Mouse (Mus musculus): ENCODE data around the gene Ctu2. TPM values are rescaled to one million over a fixed set of nuclear protein-coding genes. Genes with fewer than 3 reads are reported as not detected.
A peak's percentile ranks its signal among the peaks of the same experiment; 100 is the strongest.

Gene Ctu2
- polyA plus RNA-seq, 1 experiment from 2014 or later, result 37.1 TPM

DNA sequence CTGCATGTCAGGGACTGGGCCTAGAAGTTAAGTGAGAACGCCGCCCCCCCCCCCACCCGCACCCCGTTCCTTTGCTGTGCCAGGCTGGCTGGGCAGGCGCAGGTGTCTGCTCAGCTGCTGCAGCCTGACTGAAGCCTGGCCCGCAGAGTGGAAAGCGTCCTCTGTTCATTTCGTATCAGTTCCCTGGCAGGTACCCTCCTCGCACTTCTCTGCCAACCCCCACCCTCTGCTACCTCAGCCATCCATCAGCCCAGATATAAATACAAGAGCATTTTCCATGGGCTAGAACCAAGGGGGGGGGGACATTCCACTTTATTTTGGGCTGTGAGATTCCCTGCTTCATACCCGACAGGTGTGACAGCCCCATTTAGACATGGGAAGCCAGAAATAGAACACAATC, 23.8 kb upstream of the Ctu2 start:
- 0 out of 2 replicates have a peak, but pooled peaks cover 8% of the 10 kb centered on the region for H3K4me1 ChIP-seq
- H3K27ac ChIP-seq, result no peak overlapping the region
- no peaks in the 10 kb centered on the region for H3K36me3 ChIP-seq
- no peak for ATAC-seq
- peaks cover 61% of the 10 kb centered on the region for H3K27me3 ChIP-seq (replicated peaks)
- H3K4me3 ChIP-seq, result no peak overlapping the region
- no peaks in the 10 kb centered on the region for H3K9me3 ChIP-seq (replicated peaks)
- no peak overlapping the region for H3K9ac ChIP-seq
- WGBS (ENCODE audit: insufficient replicate concordance), result 78% methylated on average over 10 of the region's 10 CpGs
- no peak overlapping the region for H3K4me2 ChIP-seq

DNA sequence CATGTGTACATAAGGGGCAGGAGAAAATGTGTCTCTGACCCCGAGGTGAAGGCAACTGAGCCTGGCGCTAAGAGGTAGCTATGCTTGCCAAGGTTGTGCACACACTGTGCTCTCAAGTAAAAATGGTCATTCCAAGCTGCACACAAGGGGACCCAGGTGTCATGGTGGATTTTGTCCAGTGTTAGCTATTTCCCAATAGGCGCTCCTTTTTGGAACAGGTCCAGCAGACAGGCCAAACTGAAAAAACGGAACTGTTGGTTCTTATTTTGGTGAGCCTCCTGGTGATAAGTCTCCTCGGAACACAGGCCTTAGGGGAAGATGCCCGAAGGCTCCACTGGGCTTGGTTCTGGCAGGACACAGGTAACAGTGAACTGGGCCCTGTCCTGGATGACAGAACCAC, 21.5 kb upstream of the Ctu2 start:
- no peak for ATAC-seq
- Histone ChIP-seq H3K27ac (no peak overlapping the region), H3K9me3 (replicated peaks) (no peaks in the 10 kb centered on the region)

DNA sequence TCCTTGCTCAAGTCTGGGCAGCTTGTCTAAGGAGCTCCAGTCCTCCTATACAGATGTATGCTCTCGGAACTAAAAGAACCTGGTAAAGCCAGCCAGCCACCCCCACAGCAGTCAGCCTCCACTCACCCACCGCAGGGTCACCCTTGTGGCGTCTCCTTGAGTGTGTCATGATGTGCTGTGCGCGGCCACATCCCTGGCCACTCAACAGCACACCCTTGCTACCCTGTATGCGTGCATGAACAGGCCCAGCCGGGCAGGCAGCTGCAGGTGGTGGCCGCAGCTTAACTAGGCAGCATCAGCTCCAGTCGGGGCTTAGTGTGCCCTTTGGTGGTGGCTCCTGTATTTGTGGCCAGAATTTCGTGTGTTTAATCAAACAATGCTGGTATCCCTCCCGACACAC, 18.8 kb upstream of the Ctu2 start:
- Histone ChIP-seq H3K4me1 (peaks cover 29% of the 10 kb centered on the region), H3K27ac (no peak overlapping the region), H3K27me3 (replicated peaks) (peaks cover 81% of the 10 kb centered on the region), H3K4me3 (no peak overlapping the region), H3K9ac (no peak overlapping the region), H3K9me3 (replicated peaks) (no peaks in the 10 kb centered on the region), H3K4me2 (no peak overlapping the region), H3K36me3 (no peaks in the 10 kb centered on the region)
- 69% methylated on average over 11 of the region's 11 CpGs for WGBS (ENCODE audit: insufficient replicate concordance)
- no peak for ATAC-seq

More for the DNA sequence above, 21.5 kb upstream of the Ctu2 start:
- peaks cover 10% of the 10 kb centered on the region; the same call in 1 of the 2 replicates for H3K4me1 ChIP-seq
- H3K9ac ChIP-seq, result no peak overlapping the region
- WGBS (ENCODE audit: insufficient replicate concordance), result 74% methylated on average over 6 of the region's 6 CpGs
- H3K27me3 ChIP-seq (replicated peaks), result peaks cover 66% of the 10 kb centered on the region
- H3K36me3 ChIP-seq, result no peaks in the 10 kb centered on the region
- H3K4me3 ChIP-seq, result no peak overlapping the region
- H3K4me2 ChIP-seq, result no peak overlapping the region

DNA sequence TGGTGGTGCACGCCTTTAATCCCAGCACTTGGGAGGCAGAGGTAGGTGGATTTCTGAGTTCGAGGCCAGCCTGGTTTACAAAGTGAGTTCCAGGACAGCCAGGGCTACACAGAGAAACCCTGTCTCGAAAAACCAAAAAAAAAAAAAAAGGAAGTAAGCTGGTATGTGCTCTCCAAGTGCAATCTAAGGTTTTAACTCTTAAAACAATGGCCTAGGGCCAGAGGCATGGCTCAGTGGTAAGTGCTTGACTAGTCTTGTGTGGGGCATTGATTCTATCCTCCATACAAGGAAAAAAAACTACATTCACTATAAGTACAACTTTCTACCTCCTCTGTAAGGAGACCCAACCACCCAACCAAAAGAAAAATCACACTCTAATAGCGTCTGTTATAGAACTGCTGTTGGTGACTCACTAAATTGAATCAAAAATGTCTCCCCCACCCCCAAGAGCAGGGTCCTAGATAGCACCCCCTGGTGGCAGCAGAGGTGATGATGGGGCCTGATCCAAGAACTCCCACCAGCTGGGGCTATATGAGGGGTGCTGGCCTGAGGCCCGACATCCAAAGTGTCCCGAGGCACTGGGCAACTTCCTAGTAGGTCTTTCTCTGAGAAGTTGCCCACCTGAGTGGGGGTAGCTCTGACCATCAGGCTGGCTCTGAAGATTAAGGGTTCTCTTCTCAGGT, 16.6 kb upstream of the Ctu2 start:
- Histone ChIP-seq H3K27me3 (replicated peaks) (peaks cover 86% of the 10 kb centered on the region), H3K9ac (no peak overlapping the region), H3K9me3 (replicated peaks) (no peaks in the 10 kb centered on the region), H3K36me3 (no peaks in the 10 kb centered on the region), H3K4me1 (peaks cover 48% of the 10 kb centered on the region), H3K27ac (no peak overlapping the region), H3K4me2 (no peak overlapping the region), H3K4me3 (no peak overlapping the region)
- no peak for ATAC-seq
- WGBS (ENCODE audit: insufficient replicate concordance), result 48% methylated on average over 6 of the region's 6 CpGs

DNA sequence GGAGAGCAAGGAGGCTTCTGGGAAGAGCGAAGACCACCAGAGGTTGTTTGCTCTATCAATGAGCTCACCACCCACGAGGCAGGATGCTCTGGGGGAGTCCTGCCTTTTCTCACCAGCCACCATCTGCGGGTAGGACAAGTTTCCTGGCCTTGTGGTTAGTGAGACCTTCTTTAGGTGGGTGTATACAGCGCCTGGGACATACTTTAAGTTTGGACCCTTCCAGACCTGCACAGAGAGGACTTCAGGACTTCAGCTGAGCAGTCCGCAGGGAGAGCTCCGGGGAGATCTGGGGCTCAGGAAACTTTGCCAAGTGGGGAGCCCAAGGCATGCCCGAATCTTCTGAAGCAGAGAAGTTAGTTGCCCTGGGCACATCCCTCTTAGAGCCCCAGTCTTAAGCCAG, 16.0 kb upstream of the Ctu2 start:
- Histone ChIP-seq H3K4me2 (peak overlapping the region; percentile 66), H3K9ac (peak overlapping the region; percentile 12; the same call in 1 of the 2 replicates), H3K27me3 (replicated peaks) (peaks cover 82% of the 10 kb centered on the region), H3K9me3 (replicated peaks) (no peaks in the 10 kb centered on the region), H3K4me1 (peaks cover 51% of the 10 kb centered on the region), H3K36me3 (no peaks in the 10 kb centered on the region), H3K4me3 (peak overlapping the region; percentile 39; the same call in 1 of the 2 replicates), H3K27ac (no peak overlapping the region)
- no peak for ATAC-seq
- 18% methylated on average over 7 of the region's 7 CpGs for WGBS (ENCODE audit: insufficient replicate concordance)

DNA sequence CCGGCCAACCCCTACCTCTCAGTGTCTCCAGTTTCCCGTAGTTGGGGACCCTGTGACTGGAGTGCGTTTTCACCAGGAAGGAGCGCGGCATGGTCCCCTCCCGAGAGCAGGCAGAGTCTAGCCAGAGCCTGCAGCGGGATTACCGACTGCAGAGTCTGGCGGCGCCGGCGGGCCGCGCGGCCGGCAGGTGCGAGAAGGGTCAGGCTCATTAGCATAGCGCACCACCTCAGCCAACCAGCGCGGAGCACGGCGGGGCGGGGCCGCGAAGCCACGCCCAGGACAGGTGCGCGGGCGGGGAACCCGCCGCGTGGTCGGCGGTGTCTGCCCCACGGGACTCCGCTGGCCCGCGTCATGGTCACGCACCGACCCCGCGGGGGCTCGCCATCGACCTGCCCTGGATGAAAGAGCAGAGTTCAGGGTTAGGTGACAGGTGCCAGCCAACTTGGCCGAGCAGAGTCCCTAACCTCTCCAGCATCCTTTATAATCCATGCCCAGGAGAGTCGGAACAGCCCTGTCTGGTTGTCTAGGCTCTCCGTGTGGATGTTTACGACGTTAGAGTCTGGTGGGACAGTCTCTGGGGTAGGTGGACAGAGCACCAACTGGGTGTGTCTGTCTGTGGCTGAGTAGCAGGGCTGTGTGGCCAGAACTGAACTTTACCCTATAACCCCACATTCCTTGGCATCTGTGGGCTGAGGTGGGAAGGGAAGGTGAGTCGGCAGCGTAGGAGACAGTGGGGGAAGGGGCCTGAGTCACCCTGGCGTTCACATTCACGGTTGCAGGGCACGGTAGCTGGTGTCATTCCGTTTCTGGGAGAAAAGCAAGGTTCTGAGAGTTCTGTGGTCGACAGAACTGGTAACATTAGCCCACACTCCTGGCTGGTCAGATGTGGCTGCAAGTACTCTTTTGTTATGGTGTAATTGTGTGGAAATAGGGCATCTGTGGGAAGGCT, 15.1 kb upstream of the Ctu2 start, which contains the start of gene Snai3:
Gene Snai3, minus strand, starts transcription at position 210 of the 949 bp plus-strand sequence.
- Histone ChIP-seq H3K9ac (peak within 1 kb of the TSS; percentile 12), H3K36me3 (0 out of 2 replicates have a peak, but pooled peaks cover 3% of the 10 kb centered on the region), H3K27me3 (replicated peaks) (peaks cover 74% of the 10 kb centered on the region), H3K9me3 (replicated peaks) (no peaks in the 10 kb centered on the region), H3K4me2 (peak within 1 kb of the TSS; percentile 66), H3K27ac (no peak within 1 kb of the TSS), H3K4me3 (peak within 1 kb of the TSS; percentile 39), H3K4me1 (peaks cover 53% of the 10 kb centered on the region)
- peak; percentile 68 for ATAC-seq
- 5% methylated on average over 53 of the region's 56 CpGs for WGBS (ENCODE audit: insufficient replicate concordance)

DNA sequence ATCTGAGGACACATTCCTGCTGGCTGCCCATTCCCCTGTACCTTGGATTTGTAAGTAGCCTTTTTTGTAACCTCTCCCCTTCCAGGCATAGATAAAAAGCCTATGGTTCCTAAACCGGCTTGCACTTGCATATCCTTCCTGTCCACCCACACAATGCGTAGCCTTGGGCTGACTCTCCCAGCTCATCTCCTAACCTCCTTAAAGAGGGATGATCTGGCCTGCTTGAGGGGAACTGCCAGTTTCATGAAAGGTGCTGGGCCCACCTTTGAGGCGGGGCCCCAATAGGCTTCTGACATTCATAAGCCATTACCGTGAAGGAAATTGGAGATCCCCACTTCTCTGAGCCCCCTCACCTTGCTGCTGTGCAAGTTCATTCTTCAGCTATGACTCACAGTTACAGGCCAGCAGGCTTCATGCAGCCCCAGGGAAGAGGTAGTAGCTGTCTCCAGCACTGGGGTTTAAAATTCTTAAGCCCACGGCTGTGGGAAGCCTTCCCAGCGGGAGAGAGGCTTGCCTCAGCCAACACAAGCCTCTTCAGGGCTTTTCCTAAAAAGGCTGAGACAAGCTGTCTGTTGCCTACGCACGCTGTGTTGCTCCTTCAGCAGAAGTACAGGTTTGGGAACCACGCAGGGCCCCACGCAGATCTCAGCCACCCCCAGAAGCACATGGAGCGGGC, 14.3 kb upstream of the Ctu2 start:
- WGBS (ENCODE audit: insufficient replicate concordance), result 54% methylated on average over 11 of the region's 11 CpGs
- H3K9me3 ChIP-seq (replicated peaks), result no peaks in the 10 kb centered on the region
- H3K4me3 ChIP-seq, result no peak overlapping the region
- peaks cover 58% of the 10 kb centered on the region for H3K4me1 ChIP-seq
- H3K27me3 ChIP-seq (replicated peaks), result peaks cover 66% of the 10 kb centered on the region
- H3K36me3 ChIP-seq, result peaks cover 5% of the 10 kb centered on the region
- no peak overlapping the region for H3K4me2 ChIP-seq
- no peak overlapping the region for H3K9ac ChIP-seq
- H3K27ac ChIP-seq, result no peak overlapping the region
- ATAC-seq, result no peak

DNA sequence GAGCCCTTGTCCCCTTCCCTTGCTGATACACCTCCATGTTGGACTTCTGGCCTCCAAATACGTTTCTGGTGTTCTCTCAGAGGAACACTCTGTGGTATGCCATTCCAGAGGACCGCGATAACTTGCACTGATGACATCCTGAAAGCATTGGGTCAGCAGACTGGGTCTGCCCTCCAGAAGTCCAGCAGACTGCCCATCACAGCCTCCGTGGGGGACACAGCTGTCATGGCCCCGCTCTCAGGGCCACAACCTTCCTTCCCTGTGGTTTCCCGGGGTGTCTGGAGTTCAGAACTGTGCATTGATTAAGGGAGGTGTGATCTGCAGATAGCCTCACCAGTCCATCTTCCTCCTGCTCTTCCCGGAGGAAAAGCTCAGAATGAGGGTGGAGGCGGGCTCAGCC, 13.4 kb upstream of the Ctu2 start:
- peaks cover 14% of the 10 kb centered on the region for H3K36me3 ChIP-seq
- no peak for ATAC-seq
- no peak overlapping the region for H3K9ac ChIP-seq
- H3K4me2 ChIP-seq, result no peak overlapping the region
- 57% methylated on average over 8 of the region's 8 CpGs for WGBS (ENCODE audit: insufficient replicate concordance)
- peaks cover 57% of the 10 kb centered on the region for H3K27me3 ChIP-seq (replicated peaks)
- no peak overlapping the region for H3K27ac ChIP-seq
- no peaks in the 10 kb centered on the region for H3K9me3 ChIP-seq (replicated peaks)
- no peak overlapping the region for H3K4me3 ChIP-seq
- peaks cover 58% of the 10 kb centered on the region for H3K4me1 ChIP-seq

DNA sequence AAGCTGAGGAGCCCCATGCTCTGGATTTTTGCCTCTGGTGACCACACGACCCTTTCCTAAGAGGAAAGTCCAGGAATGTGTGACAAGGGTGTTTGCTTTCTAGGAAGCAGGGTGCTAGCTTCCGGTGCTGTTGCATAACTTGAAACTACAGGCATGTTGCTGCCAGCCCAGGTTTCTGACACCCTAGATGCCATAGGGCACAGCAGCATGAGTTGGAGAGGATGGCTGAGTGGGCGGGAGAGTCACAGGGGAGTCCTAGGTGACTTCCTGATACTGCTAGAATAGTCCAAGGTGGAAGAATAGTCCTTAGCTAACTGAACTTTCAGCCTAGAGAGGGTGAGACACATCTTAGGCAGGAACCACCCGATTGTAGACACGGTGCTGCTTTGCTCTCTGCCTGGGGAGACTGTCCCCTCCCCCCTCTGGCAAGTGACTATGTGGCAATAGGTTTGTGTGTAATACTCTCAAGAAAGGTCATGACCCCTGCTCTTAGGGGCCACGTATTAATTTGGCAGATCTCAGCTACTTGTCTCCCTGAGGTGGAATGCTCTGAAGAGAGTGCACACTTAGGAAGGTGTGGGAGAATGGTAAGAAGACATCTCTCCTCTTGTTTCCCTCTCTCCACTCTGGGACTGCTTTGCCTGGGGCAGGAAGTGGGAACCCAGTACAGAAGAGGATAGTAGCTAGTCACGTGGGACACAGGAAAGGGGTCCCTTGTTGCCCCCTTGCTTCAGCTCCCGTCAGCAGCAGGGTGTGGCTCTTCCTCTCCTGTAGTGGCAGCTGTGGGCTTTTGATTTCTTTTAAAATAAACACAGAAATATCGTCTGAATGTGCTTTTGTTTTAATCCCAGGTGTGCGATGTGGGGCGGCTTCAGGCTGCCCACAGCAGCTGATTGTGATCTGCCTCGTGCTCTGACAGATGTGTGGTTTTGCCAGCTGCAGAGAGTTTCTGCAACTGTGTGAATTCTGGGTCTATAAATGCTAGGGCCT, 12.0 kb upstream of the Ctu2 start:
- Histone ChIP-seq H3K4me1 (peaks cover 58% of the 10 kb centered on the region), H3K4me3 (no peak overlapping the region), H3K9me3 (replicated peaks) (no peaks in the 10 kb centered on the region), H3K27ac (peak overlapping the region; percentile 36), H3K27me3 (replicated peaks) (peaks cover 43% of the 10 kb centered on the region), H3K36me3 (peaks cover 28% of the 10 kb centered on the region), H3K4me2 (peak overlapping the region; percentile 7; the same call in 1 of the 2 replicates), H3K9ac (no peak overlapping the region)
- 18% methylated on average over 12 of the region's 12 CpGs for WGBS (ENCODE audit: insufficient replicate concordance)
- ATAC-seq, result no peak

DNA sequence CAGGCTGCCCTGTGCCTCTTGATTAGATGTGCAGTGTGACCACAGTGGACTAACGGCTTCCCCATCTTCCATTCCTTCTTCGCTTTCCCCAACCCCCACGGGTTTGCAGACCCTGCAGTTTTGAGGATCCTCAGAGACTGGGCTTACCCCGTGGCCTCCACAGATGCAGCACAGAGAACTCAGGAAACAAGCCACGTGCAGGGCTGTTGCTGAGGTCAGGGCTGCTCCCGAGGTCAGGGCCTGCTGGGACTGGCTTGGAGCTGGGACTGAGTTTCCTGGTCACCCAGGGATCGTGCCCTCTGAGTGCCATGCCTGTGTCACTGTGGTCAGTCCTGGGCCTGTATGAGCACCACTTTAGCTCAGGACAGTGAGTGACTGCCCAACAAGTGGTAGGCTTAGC, 11.0 kb upstream of the Ctu2 start:
- 24% methylated on average over 7 of the region's 7 CpGs for WGBS (ENCODE audit: insufficient replicate concordance)
- Histone ChIP-seq H3K4me3 (no peak overlapping the region), H3K36me3 (peaks cover 38% of the 10 kb centered on the region), H3K9me3 (replicated peaks) (no peaks in the 10 kb centered on the region), H3K27me3 (replicated peaks) (peaks cover 32% of the 10 kb centered on the region), H3K9ac (no peak overlapping the region), H3K4me1 (peaks cover 57% of the 10 kb centered on the region), H3K27ac (no peak overlapping the region; the same call in 1 of the 2 replicates), H3K4me2 (no peak overlapping the region)
- no peak for ATAC-seq

DNA sequence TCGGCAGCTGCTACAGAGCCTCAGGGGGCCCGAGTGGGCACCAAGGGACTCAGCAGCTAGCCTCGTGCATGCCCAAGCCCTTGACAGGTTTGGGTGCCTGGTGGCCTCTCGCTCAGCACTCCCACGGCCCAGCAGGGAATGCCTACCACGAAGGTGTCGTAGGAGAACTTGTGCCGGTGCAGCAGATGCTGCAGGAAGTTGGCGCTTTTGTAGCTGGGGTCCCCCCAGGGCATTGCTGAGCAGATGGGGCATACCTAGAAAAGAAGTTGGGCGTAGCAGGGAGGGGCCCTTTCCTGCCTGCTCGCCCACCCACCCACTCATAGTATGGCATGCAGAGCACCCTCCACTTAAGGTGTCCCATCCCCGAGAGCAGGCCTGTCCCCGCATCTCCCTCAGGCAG, 8.1 kb upstream of the Ctu2 start:
- 83% methylated on average over 13 of the region's 13 CpGs for WGBS (ENCODE audit: insufficient replicate concordance)
- H3K4me3 ChIP-seq, result no peak overlapping the region
- no peaks in the 10 kb centered on the region for H3K9me3 ChIP-seq (replicated peaks)
- H3K27me3 ChIP-seq (replicated peaks), result peaks cover 4% of the 10 kb centered on the region; the same call in 1 of the 2 replicates
- peaks cover 40% of the 10 kb centered on the region for H3K4me1 ChIP-seq
- no peak overlapping the region for H3K9ac ChIP-seq
- no peak overlapping the region for H3K27ac ChIP-seq
- H3K4me2 ChIP-seq, result no peak overlapping the region
- H3K36me3 ChIP-seq, result peaks cover 56% of the 10 kb centered on the region
- no peak for ATAC-seq

All from liver, embryonic 12.5 days (tissue).